Mouse (Mus musculus): Measurements from ENCODE around the gene Tkt. TPM values are rescaled to one million over a fixed set of nuclear protein-coding genes. Genes with fewer than 3 reads are reported as not detected.

Tkt gene
- polyA plus RNA-seq, 1 experiment: 269 TPM

- TF ChIP-seq CTCF (IDR thresholded peaks at IDR 0.05; ENCODE audit: borderline replicate concordance, control insufficient read depth, extremely low read depth, insufficient read depth, low read length, poor library complexity) (no peak), POLR2A (IDR thresholded peaks at IDR 0.05; ENCODE audit: control insufficient read depth, extremely low read depth, insufficient read depth, low read length, poor library complexity) (no peak)
- Histone ChIP-seq H3K27ac (ENCODE audit: control insufficient read depth, insufficient read depth, low read length) (no peak overlapping the region), H3K36me3 (ENCODE audit: control insufficient read depth, insufficient read depth, low read length) (no peaks in the 10 kb centered on the region), H3K4me1 (replicated peaks; ENCODE audit: control insufficient read depth, insufficient read depth, low read length) (no peaks in the 10 kb centered on the region), H3K4me3 (ENCODE audit: control insufficient read depth, insufficient read depth, low read length) (no peak overlapping the region), H3K27me3 (ENCODE audit: control insufficient read depth, insufficient read depth, low read length) (no peaks in the 10 kb centered on the region)
- no peak for DNase-seq
- 59% methylated on average over 7 of the region's 7 CpGs for WGBS
Observed at GRCm38 (mm10) chr14:30586780-30587461, 38.8 kb downstream of the Tkt start.

- no peak for DNase-seq
- no peak for TF ChIP-seq CTCF (IDR thresholded peaks at IDR 0.05; ENCODE audit: borderline replicate concordance, control insufficient read depth, extremely low read depth, insufficient read depth, low read length, poor library complexity)
- H3K4me3 ChIP-seq (ENCODE audit: control insufficient read depth, insufficient read depth, low read length): no peak overlapping the region
- H3K4me1 ChIP-seq (replicated peaks; ENCODE audit: control insufficient read depth, insufficient read depth, low read length): no peaks in the 10 kb centered on the region
- H3K27me3 ChIP-seq (ENCODE audit: control insufficient read depth, insufficient read depth, low read length): no peaks in the 10 kb centered on the region
- 92% methylated on average over 11 of the region's 11 CpGs for WGBS
- H3K27ac ChIP-seq (ENCODE audit: control insufficient read depth, insufficient read depth, low read length): no peak overlapping the region
- H3K36me3 ChIP-seq (ENCODE audit: control insufficient read depth, insufficient read depth, low read length): no peaks in the 10 kb centered on the region
Observed at GRCm38 (mm10) chr14:30590041-30590645, 42.0 kb downstream of the Tkt start.

GRCm38 (mm10) chr14:30590918-30591317 is 42.8 kb downstream of the Tkt start:
- no peaks in the 10 kb centered on the region for H3K36me3 ChIP-seq (ENCODE audit: control insufficient read depth, insufficient read depth, low read length)
- H3K27me3 ChIP-seq (ENCODE audit: control insufficient read depth, insufficient read depth, low read length): no peaks in the 10 kb centered on the region
- no peak overlapping the region for H3K27ac ChIP-seq (ENCODE audit: control insufficient read depth, insufficient read depth, low read length)
- no peak for DNase-seq
- 91% methylated on average over 7 of the region's 7 CpGs for WGBS
- TF ChIP-seq POLR2A (IDR thresholded peaks at IDR 0.05; ENCODE audit: control insufficient read depth, extremely low read depth, insufficient read depth, low read length, poor library complexity) (no peak), CTCF (IDR thresholded peaks at IDR 0.05; ENCODE audit: borderline replicate concordance, control insufficient read depth, extremely low read depth, insufficient read depth, low read length, poor library complexity) (no peak)
- H3K4me1 ChIP-seq (replicated peaks; ENCODE audit: control insufficient read depth, insufficient read depth, low read length): no peaks in the 10 kb centered on the region
- no peak overlapping the region for H3K4me3 ChIP-seq (ENCODE audit: control insufficient read depth, insufficient read depth, low read length)

- peak; percentile 79 for DNase-seq
- Histone ChIP-seq H3K4me1 (replicated peaks; ENCODE audit: control insufficient read depth, insufficient read depth, low read length) (no peaks in the 10 kb centered on the region), H3K27me3 (ENCODE audit: control insufficient read depth, insufficient read depth, low read length) (no peaks in the 10 kb centered on the region), H3K36me3 (ENCODE audit: control insufficient read depth, insufficient read depth, low read length) (no peaks in the 10 kb centered on the region), H3K27ac (ENCODE audit: control insufficient read depth, insufficient read depth, low read length) (no peak overlapping the region), H3K4me3 (ENCODE audit: control insufficient read depth, insufficient read depth, low read length) (no peak overlapping the region)
- WGBS: 11% methylated on average over 6 of the region's 6 CpGs
- TF ChIP-seq CTCF (IDR thresholded peaks at IDR 0.05; ENCODE audit: borderline replicate concordance, control insufficient read depth, extremely low read depth, insufficient read depth, low read length, poor library complexity) (peak; percentile 92), POLR2A (IDR thresholded peaks at IDR 0.05; ENCODE audit: control insufficient read depth, extremely low read depth, insufficient read depth, low read length, poor library complexity) (no peak)
Observed at GRCm38 (mm10) chr14:30591417-30591816, 43.3 kb downstream of the Tkt start.

- Histone ChIP-seq H3K4me3 (ENCODE audit: control insufficient read depth, insufficient read depth, low read length) (no peak overlapping the region), H3K27ac (ENCODE audit: control insufficient read depth, insufficient read depth, low read length) (no peak overlapping the region), H3K4me1 (replicated peaks; ENCODE audit: control insufficient read depth, insufficient read depth, low read length) (no peaks in the 10 kb centered on the region), H3K27me3 (ENCODE audit: control insufficient read depth, insufficient read depth, low read length) (no peaks in the 10 kb centered on the region), H3K36me3 (ENCODE audit: control insufficient read depth, insufficient read depth, low read length) (peaks cover 11% of the 10 kb centered on the region)
- 65% methylated on average over 11 of the region's 11 CpGs for WGBS
- TF ChIP-seq CTCF (IDR thresholded peaks at IDR 0.05; ENCODE audit: borderline replicate concordance, control insufficient read depth, extremely low read depth, insufficient read depth, low read length, poor library complexity): no peak
- no peak for TF ChIP-seq POLR2A (IDR thresholded peaks at IDR 0.05; ENCODE audit: control insufficient read depth, extremely low read depth, insufficient read depth, low read length, poor library complexity)
- no peak for DNase-seq
Observed at GRCm38 (mm10) chr14:30593279-30594091, 45.3 kb downstream of the Tkt start.

GRCm38 (mm10) chr14:30594092-30594695 is 46.0 kb downstream of the Tkt start:
- H3K27ac ChIP-seq (ENCODE audit: control insufficient read depth, insufficient read depth, low read length): no peak overlapping the region
- no peaks in the 10 kb centered on the region for H3K4me1 ChIP-seq (replicated peaks; ENCODE audit: control insufficient read depth, insufficient read depth, low read length)
- H3K27me3 ChIP-seq (ENCODE audit: control insufficient read depth, insufficient read depth, low read length): no peaks in the 10 kb centered on the region
- H3K36me3 ChIP-seq (ENCODE audit: control insufficient read depth, insufficient read depth, low read length): peaks cover 18% of the 10 kb centered on the region
- no peak overlapping the region for H3K4me3 ChIP-seq (ENCODE audit: control insufficient read depth, insufficient read depth, low read length)
- DNase-seq: no peak
- TF ChIP-seq POLR2A (IDR thresholded peaks at IDR 0.05; ENCODE audit: control insufficient read depth, extremely low read depth, insufficient read depth, low read length, poor library complexity): no peak
- no peak for TF ChIP-seq CTCF (IDR thresholded peaks at IDR 0.05; ENCODE audit: borderline replicate concordance, control insufficient read depth, extremely low read depth, insufficient read depth, low read length, poor library complexity)
- WGBS: 91% methylated on average over 7 of the region's 7 CpGs

All from thymus, adult 2 months (tissue).